Mouse (Mus musculus) liver, embryonic 14.5 days (tissue): ENCODE measurements around the gene Fkbp1b. TPM values are rescaled to one million over a fixed set of nuclear protein-coding genes. Genes with fewer than 3 reads are reported as not detected.
A peak's percentile ranks its signal among the peaks of the same experiment; 100 is the strongest.

Experiments
- ATAC-seq: fragments of 200-750 bp; cut with Nextera tagmentation; 2 replicates; pipeline ENCODE4 v1.8.0; 2017; ENCODE audit warnings: moderate number of reproducible peaks, mild to moderate bottlenecking, moderate library complexity; ENCODE audit not compliant: insufficient read depth
- DNase-seq, 3 experiments: peaks; one replicate each; pipeline ENCODE4 v3.0.0-alpha.2; 2012 to 2013; ENCODE audit warnings: low read depth in 3 of 3, low spot score in 3 of 3
- H3K27ac ChIP-seq: fragments of 300-500 bp; sonication (generic); 2 replicates; pipeline ENCODE4 v1.5.1; 2014; ENCODE audit warnings: moderate library complexity, mild to moderate bottlenecking, control low read depth, inconsistent platforms
- H3K27me3 ChIP-seq: fragments of 300-500 bp; sonication (generic); 2 replicates; pipeline ENCODE4 v1.6.1; 2014; ENCODE audit warnings: mild to moderate bottlenecking, low read length, moderate library complexity; ENCODE audit not compliant: control insufficient read depth, insufficient read depth
- H3K36me3 ChIP-seq: fragments of 300-500 bp; sonication (generic); replicated peaks from 2 replicates; pipeline ENCODE4 v1.6.1; 2014; ENCODE audit warnings: low read depth; ENCODE audit not compliant: control insufficient read depth, insufficient read depth
- H3K4me1 ChIP-seq, 2 experiments: fragments of 200-500 bp in 1 of 2; fragments of 300-500 bp in 1 of 2; sonication (generic) in 1 of 2; replicated peaks; 2 replicates each; pipeline ENCODE4 v1.6.1; 2012 to 2014; ENCODE audit warnings: antibody characterized with exemption in 1 of 2, inconsistent platforms in 1 of 2, low read length in 1 of 2; ENCODE audit not compliant: control insufficient read depth in 2 of 2, insufficient read depth in 2 of 2
- H3K4me2 ChIP-seq: fragments of 300-500 bp; sonication (generic); 2 replicates; pipeline ENCODE4 v1.6.1; 2014; ENCODE audit warnings: low read depth, mild to moderate bottlenecking, control low read depth, moderate library complexity
- H3K4me3 ChIP-seq, 2 experiments: fragments of 200-500 bp in 1 of 2; fragments of 300-500 bp in 1 of 2; sonication (generic) in 1 of 2; 2 replicates each; pipeline ENCODE4 v1.5.1; 2012 to 2014; ENCODE audit warnings: low read depth in 2 of 2, low read length in 2 of 2, mild to moderate bottlenecking in 2 of 2, control low read depth in 1 of 2, inconsistent platforms in 1 of 2, moderate library complexity in 1 of 2; ENCODE audit not compliant: insufficient read depth in 1 of 2
- H3K9ac ChIP-seq: fragments of 300-500 bp; sonication (generic); replicated peaks from 2 replicates; pipeline ENCODE4 v1.6.1; 2014; ENCODE audit warnings: mild to moderate bottlenecking, control low read depth, moderate library complexity
- H3K9me3 ChIP-seq: fragments of 300-500 bp; sonication (generic); 2 replicates; pipeline ENCODE4 v1.6.1; 2016; ENCODE audit warnings: low read length, mixed read lengths; ENCODE audit not compliant: control insufficient read depth
- CTCF ChIP-seq: IDR thresholded peaks from 2 replicates; pipeline ENCODE4 v1.5.1; 2016; ENCODE audit warnings: antibody characterized with exemption, low read depth, control low read depth
- EP300 ChIP-seq: IDR thresholded peaks from 2 replicates; pipeline ENCODE4 v1.6.1; 2016; ENCODE audit warnings: antibody characterized with exemption, low read depth
- WGBS: fragments of 180-500 bp; shearing (Covaris S2); extraction: QIAGEN DNeasy Blood & Tissue Kit; methylation state at CpG from one replicate; pipeline ENCODE4 v1.1.7; 2014; ENCODE audit not compliant: insufficient replicate concordance; 5-methylcytosine and 5-hydroxymethylcytosine counted together
- polyA plus RNA-seq, 2 experiments: library from polyadenylated mRNA; depleted of rRNA in 1 of 2; stranded (reverse) in 1 of 2; unstranded in 1 of 2; fragments of >200 nt; fragmentation: Nextera tagmentation in 1 of 2; extraction: Ambion mirVana in 1 of 2; gene quantifications; 2 replicates each; pipeline versions ENCODE4 v1.2.1 to v1.2.3; 2012 to 2014

Gene Fkbp1b
- polyA plus RNA-seq, 2 experiments: 2.5 to 2.6 TPM

DNA sequence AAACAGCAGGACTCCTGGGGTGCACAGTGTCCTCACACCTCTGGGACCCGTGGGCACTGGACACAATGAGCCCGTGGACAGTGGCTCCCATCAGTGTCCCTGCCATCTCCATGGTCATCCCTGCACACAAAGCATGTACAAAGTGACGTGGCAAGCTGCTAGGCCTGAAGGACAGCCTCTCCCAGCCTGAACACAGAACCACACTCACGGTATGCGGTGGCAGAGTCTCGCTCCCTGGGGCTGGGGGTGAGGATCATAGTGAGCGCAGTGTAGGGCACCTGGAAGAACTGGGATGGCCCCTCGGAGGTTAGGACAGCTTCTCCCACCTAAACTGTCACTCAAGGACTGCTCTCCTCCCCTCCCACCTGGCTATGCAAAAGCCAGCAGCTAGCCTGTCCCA is 27.5 kb upstream of the Fkbp1b start:
- ATAC-seq: no peak
- peaks cover 70% of the 10 kb centered on the region for H3K36me3 ChIP-seq
- H3K27me3 ChIP-seq: no peaks in the 10 kb centered on the region
- TF ChIP-seq CTCF: no peak
- no peak for TF ChIP-seq EP300
- peaks cover 6 to 26% of the 10 kb centered on the region in 2 experiments for H3K4me1 ChIP-seq
- no peaks in the 10 kb centered on the region for H3K9me3 ChIP-seq
- H3K4me2 ChIP-seq: no peak overlapping the region
- DNase-seq: no peak
- no peak overlapping the region for H3K4me3 ChIP-seq
- no peak overlapping the region for H3K9ac ChIP-seq
- 79% methylated on average over 8 of the region's 8 CpGs for WGBS
- H3K27ac ChIP-seq: no peak overlapping the region

DNA sequence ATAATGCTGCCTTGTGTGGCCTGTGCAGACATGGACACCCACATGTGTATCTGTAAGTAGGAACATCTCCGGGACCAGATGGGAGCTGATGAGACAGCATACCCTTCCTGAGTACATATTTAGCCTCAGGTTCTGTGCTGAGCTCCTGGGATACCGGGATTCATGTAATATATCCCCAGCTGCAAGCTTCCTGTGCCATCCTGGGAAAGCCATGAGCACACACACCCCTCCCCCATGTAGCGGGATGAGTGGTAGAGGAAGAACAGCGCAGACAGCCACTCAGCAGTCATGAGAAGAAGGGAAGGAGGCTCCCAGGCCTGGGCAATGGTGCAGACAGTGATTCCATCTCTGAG is 22.9 kb upstream of the Fkbp1b start:
- DNase-seq: no peak

DNA sequence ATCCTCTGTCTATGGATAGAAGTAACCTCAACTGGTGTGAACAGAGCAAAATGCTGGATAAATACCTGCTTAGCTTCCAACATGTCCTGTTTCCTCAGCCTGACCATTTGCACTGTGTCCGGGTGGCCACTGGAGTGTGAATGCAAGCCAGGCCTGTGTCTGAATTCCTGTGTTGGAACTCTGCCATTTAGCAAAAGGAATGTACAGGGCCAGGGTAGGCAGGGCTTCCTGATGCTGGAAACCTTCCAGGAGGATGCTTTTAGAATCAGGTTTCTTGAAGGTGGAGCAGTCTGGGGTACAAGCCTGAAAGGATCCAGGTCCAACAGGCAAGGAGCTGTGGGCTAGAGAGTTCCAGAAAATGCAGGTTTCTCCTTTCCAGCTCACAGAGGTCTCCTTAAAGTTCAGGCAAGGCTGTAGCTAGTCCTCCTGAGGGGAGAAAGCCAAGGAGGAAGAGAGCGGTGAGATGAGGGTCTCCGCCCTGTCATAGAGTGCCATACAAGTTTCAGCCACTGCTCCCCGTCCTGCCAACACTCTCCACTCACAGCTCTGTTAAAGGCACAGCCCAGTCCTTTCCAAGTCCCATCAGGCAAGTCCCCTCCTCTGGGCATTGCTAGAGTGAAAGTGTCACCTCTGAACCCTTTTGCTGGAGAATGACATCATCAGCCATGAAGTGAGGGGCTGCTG is 22.4 kb upstream of the Fkbp1b start:
- Histone ChIP-seq H3K9me3 (no peaks in the 10 kb centered on the region), H3K27me3 (no peaks in the 10 kb centered on the region), H3K4me1 (peaks cover 0 to under 1% of the 10 kb centered on the region in 2 experiments; a peak in 1 of 4 replicates), H3K4me3 (no peak overlapping the region), H3K27ac (no peak overlapping the region), H3K36me3 (peaks cover 84% of the 10 kb centered on the region), H3K9ac (no peak overlapping the region), H3K4me2 (no peak overlapping the region)
- DNase-seq: no peak
- no peak for TF ChIP-seq EP300
- TF ChIP-seq CTCF: no peak
- no peak for ATAC-seq
- WGBS: 87% methylated on average over 4 of the region's 4 CpGs

More for the DNA sequence above, 22.9 kb upstream of the Fkbp1b start:
- ATAC-seq: no peak
- Histone ChIP-seq H3K9me3 (no peaks in the 10 kb centered on the region), H3K27ac (no peak overlapping the region), H3K4me3 (no peak overlapping the region), H3K36me3 (peaks cover 89% of the 10 kb centered on the region), H3K27me3 (no peaks in the 10 kb centered on the region), H3K9ac (no peak overlapping the region), H3K4me2 (no peak overlapping the region), H3K4me1 (peaks cover 0 to 2% of the 10 kb centered on the region in 2 experiments; a peak in 1 of 4 replicates)
- 80% methylated on average over 4 of the region's 4 CpGs for WGBS
- TF ChIP-seq CTCF: no peak

DNA sequence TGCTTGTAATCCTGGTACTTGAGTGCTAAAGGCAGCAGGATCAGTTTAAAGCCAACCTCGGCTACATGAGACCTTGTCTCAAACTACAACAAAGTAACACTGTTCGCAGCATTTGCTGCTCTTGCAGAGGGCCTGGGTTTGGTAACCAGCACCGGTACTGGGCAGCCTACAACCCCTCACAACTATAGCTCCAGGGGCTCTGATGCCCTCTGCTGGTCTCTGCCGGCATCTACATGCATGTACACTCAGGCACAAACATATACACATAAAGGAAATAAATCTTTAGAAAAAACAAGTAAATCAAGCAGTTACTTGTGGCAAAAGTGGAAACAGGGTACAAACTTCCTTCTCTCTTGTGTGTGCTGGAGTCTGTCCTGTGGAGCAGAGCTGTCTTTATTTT is 21.3 kb upstream of the Fkbp1b start:
- Histone ChIP-seq H3K36me3 (peaks cover 73% of the 10 kb centered on the region), H3K4me1 (no peaks in the 10 kb centered on the region; a peak in 1 of 4 replicates), H3K9ac (no peak overlapping the region), H3K4me2 (no peak overlapping the region), H3K4me3 (no peak overlapping the region), H3K27me3 (no peaks in the 10 kb centered on the region), H3K9me3 (no peaks in the 10 kb centered on the region), H3K27ac (no peak overlapping the region)
- TF ChIP-seq CTCF (peak; percentile 80), EP300 (no peak)
- WGBS: 89% methylated on average over 4 of the region's 4 CpGs
- ATAC-seq (no peak), DNase-seq (no peak)

DNA sequence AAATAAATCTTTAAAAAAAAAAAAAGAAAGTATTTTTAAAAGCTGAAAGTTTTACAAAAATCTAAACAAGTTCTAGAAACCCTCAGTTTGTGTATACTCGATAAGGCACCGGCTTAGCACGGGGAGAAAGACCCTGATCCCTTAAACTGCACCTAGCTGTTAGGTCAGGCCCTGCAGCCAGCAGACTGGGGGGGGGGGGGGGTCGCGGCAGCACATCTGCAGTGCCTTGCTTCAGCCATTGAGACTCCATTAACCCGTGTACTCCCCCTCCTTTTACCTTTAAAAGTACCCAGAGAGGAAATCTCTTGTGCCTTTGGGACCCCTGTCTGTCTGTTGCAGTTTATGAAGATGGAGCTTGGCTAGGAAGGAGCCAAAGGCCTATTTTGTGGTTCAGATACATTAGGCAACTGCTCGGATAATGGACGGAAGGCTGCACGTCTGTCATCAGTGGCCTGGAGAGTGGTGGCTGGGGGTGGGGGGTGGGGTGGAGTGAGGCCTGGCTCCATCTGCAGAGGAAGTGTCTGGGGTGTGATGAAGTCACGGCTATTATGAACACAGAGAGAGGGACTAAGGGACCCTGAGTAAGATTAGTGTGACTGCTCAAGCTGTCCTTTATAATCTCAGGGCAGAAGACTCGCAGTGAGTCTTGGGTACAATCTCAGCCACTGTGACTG is 18.0 kb upstream of the Fkbp1b start:
- Histone ChIP-seq H3K9me3 (no peaks in the 10 kb centered on the region), H3K27ac (no peak overlapping the region), H3K9ac (no peak overlapping the region), H3K4me3 (no peak overlapping the region), H3K36me3 (peaks cover 43% of the 10 kb centered on the region), H3K27me3 (no peaks in the 10 kb centered on the region), H3K4me2 (no peak overlapping the region), H3K4me1 (no peaks in the 10 kb centered on the region; a peak in 1 of 4 replicates)
- DNase-seq: no peak
- WGBS: 26% methylated on average over 11 of the region's 11 CpGs
- ATAC-seq: peak; percentile 31; the same call in 1 of the 2 replicates
- no peak for TF ChIP-seq CTCF
